Mouse (Mus musculus): ENCODE data around the gene Rasef. TPM values are rescaled to one million over a fixed set of nuclear protein-coding genes. Genes with fewer than 3 reads are reported as not detected.

The Rasef gene
- total and polyA plus RNA-seq, 3 experiments = 0.11 to 2.9 (median 0.20) TPM

DNA sequence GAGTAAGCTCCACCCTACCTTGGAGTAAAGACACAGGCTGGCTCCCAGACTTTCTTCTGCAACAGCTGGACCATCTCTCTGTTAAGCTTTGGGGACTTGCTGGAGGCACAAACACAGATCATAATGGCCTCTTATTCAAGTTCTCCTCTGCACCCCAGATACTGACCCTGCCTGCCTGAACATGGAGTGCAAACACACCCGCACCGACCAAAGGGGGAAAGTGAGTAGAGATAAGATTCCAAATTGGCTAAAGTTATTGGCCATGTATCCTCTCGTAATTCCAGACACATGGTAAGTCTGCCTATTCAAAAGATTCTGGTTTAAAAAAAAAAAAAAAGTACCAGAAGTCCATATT lies 369 bp upstream of the Rasef start:
- dilution Hi-C loops (cut with MboI; ENCODE audit: extremely low pct_ligation_motif_present, extremely low pct_unique_long_range_greater_than_20kb, low sequenced_read_pairs) (no loop called here), in situ Hi-C loops (cut with MboI; ENCODE audit: low pct_ligation_motif_present, low pct_unique_long_range_greater_than_20kb, low sequenced_read_pairs) (no loop called here)
- Histone ChIP-seq H3K9ac (ENCODE audit: insufficient read depth, low read depth) (no peak overlapping the region), H3K9me3 (replicated peaks; ENCODE audit: low read length) (peaks cover 37% of the 10 kb centered on the region), H3K36me3 (replicated peaks in 1 of 2; ENCODE audit: control insufficient read depth in 1 of 2, insufficient read depth in 1 of 2, low read length in 1 of 2) (no peaks in the 10 kb centered on the region), H3K4me2 (ENCODE audit: insufficient read depth, low read depth, poor library complexity, severe bottlenecking) (no peak overlapping the region), H3K79me2 (replicated peaks; ENCODE audit: control insufficient read depth, extremely low read depth, insufficient read depth, poor library complexity, severe bottlenecking) (no peaks in the 10 kb centered on the region), H3K27me3 (replicated peaks) (no peaks in the 10 kb centered on the region), H3K4me1 (ENCODE audit: control insufficient read depth in 1 of 2, insufficient read depth in 2 of 2) (no peaks in the 10 kb centered on the region), H3K4me3 (replicated peaks in 1 of 3; ENCODE audit: low read depth in 2 of 3, low read length in 2 of 3, poor library complexity in 1 of 3) (no peak overlapping the region), H3K27ac (ENCODE audit: insufficient read depth, low read depth) (no peak overlapping the region)
- no peak for DNase-seq (ENCODE audit: extremely low read depth)
- TF ChIP-seq IRF4 (IDR thresholded peaks at IDR 0.05; ENCODE audit: low read depth, low read length) = no peak
- no peak for TF ChIP-seq NELFE (IDR thresholded peaks at IDR 0.05; ENCODE audit: low read depth, low read length)
- no peak for TF ChIP-seq POLR2AphosphoS2 (IDR thresholded peaks at IDR 0.05; ENCODE audit: low read depth, low read length)
- no peak for TF ChIP-seq USF1 (IDR thresholded peaks at IDR 0.05; ENCODE audit: low read depth, low read length)
- no peak for TF ChIP-seq HCFC1 (IDR thresholded peaks at IDR 0.05; ENCODE audit: low read depth, low read length)
- no peak for TF ChIP-seq USF2 (conservative IDR thresholded peaks at IDR 0.05; ENCODE audit: low read depth, low read length)
- TF ChIP-seq TBP (conservative IDR thresholded peaks at IDR 0.05; ENCODE audit: low read depth, low read length) = no peak
- no peak for TF ChIP-seq MXI1 (IDR thresholded peaks at IDR 0.05; ENCODE audit: low read depth, low read length)
- TF ChIP-seq ETS1 (conservative IDR thresholded peaks at IDR 0.05; ENCODE audit: low read depth, low read length) = no peak
- no peak for TF ChIP-seq ZC3H11A (IDR thresholded peaks at IDR 0.05; ENCODE audit: low read depth, low read length)
- no peak for TF ChIP-seq KAT2A (IDR thresholded peaks at IDR 0.05; ENCODE audit: insufficient replicate concordance, low read length)
- no peak for TF ChIP-seq RAD21 (IDR thresholded peaks at IDR 0.05; ENCODE audit: low read depth, low read length)
- TF ChIP-seq E2F4 (IDR thresholded peaks at IDR 0.05; ENCODE audit: insufficient replicate concordance, low read depth, low read length) = no peak
- TF ChIP-seq SMC3 (IDR thresholded peaks at IDR 0.05; ENCODE audit: low read depth, low read length) = no peak
- TF ChIP-seq SIN3A (IDR thresholded peaks at IDR 0.05; ENCODE audit: low read length) = no peak
- no peak for TF ChIP-seq PAX5 (IDR thresholded peaks at IDR 0.05; ENCODE audit: low read length)

DNA sequence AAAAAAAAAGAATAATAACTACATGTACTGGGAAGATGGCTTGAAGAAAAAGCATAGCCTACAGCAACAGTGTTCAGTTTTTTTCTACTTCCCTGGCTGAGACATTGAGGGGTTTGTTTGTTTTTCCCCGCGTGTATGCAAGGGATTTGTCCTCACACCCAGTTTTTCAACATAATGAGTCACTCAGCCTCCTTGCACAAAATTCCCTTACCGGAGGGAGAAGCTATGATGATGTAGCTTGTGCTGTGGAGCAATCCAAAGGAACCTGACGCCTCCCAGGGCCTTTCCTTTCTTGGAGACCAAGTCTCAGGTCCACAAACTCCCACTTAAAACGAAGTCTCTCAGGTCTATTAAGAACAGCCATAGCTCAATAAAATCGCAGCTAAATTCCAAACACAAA lies 1.3 kb downstream of the Rasef start:
- Histone ChIP-seq H3K79me2 (replicated peaks; ENCODE audit: control insufficient read depth, extremely low read depth, insufficient read depth, poor library complexity, severe bottlenecking) (no peaks in the 10 kb centered on the region), H3K36me3 (replicated peaks in 1 of 2; ENCODE audit: control insufficient read depth in 1 of 2, insufficient read depth in 1 of 2, low read length in 1 of 2) (no peaks in the 10 kb centered on the region), H3K27me3 (replicated peaks) (no peaks in the 10 kb centered on the region), H3K27ac (ENCODE audit: insufficient read depth, low read depth) (no peak overlapping the region), H3K4me3 (replicated peaks in 1 of 3; ENCODE audit: low read depth in 2 of 3, low read length in 2 of 3, poor library complexity in 1 of 3) (no peak overlapping the region), H3K4me1 (ENCODE audit: control insufficient read depth in 1 of 2, insufficient read depth in 2 of 2) (no peaks in the 10 kb centered on the region), H3K4me2 (ENCODE audit: insufficient read depth, low read depth, poor library complexity, severe bottlenecking) (no peak overlapping the region), H3K9me3 (replicated peaks; ENCODE audit: low read length) (peaks cover 37% of the 10 kb centered on the region), H3K9ac (ENCODE audit: insufficient read depth, low read depth) (no peak overlapping the region)
- in situ Hi-C loops (cut with MboI; ENCODE audit: low pct_ligation_motif_present, low pct_unique_long_range_greater_than_20kb, low sequenced_read_pairs) (no loop called here), dilution Hi-C loops (cut with MboI; ENCODE audit: extremely low pct_ligation_motif_present, extremely low pct_unique_long_range_greater_than_20kb, low sequenced_read_pairs) (no loop called here)
- no peak for DNase-seq (ENCODE audit: extremely low read depth)
- TF ChIP-seq MAX (IDR thresholded peaks at IDR 0.05; ENCODE audit: low read length) = no peak
- no peak for TF ChIP-seq MYC (IDR thresholded peaks at IDR 0.05; ENCODE audit: low read depth, low read length)
- TF ChIP-seq MEF2A (IDR thresholded peaks at IDR 0.05; ENCODE audit: borderline replicate concordance, low read depth, low read length) = no peak
- no peak for TF ChIP-seq MAZ (IDR thresholded peaks at IDR 0.05; ENCODE audit: low read depth, low read length)
- no peak for TF ChIP-seq ZMIZ1 (IDR thresholded peaks at IDR 0.05; ENCODE audit: low read depth, low read length)
- no peak for TF ChIP-seq SIN3A (IDR thresholded peaks at IDR 0.05; ENCODE audit: low read length)
- TF ChIP-seq TBP (conservative IDR thresholded peaks at IDR 0.05; ENCODE audit: low read depth, low read length) = no peak
- TF ChIP-seq NELFE (IDR thresholded peaks at IDR 0.05; ENCODE audit: low read depth, low read length) = no peak
- no peak for TF ChIP-seq MAFK (IDR thresholded peaks at IDR 0.05; ENCODE audit: insufficient replicate concordance, low read length)
- no peak for TF ChIP-seq POLR2A (IDR thresholded peaks at IDR 0.05; ENCODE audit: low read depth, low read length)
- no peak for TF ChIP-seq EP300 (IDR thresholded peaks at IDR 0.05; ENCODE audit: low read length)
- no peak for TF ChIP-seq ETS1 (conservative IDR thresholded peaks at IDR 0.05; ENCODE audit: low read depth, low read length)
- TF ChIP-seq JUN (IDR thresholded peaks at IDR 0.05; ENCODE audit: insufficient read depth, low read depth, low read length) = no peak
- no peak for TF ChIP-seq BHLHE40 (IDR thresholded peaks at IDR 0.05; ENCODE audit: low read depth, low read length)
- no peak for TF ChIP-seq MXI1 (IDR thresholded peaks at IDR 0.05; ENCODE audit: low read depth, low read length)
- no peak for TF ChIP-seq USF1 (IDR thresholded peaks at IDR 0.05; ENCODE audit: low read depth, low read length)
- TF ChIP-seq JUND (conservative IDR thresholded peaks at IDR 0.05; ENCODE audit: low read depth, low read length) = no peak
- no peak for TF ChIP-seq USF2 (conservative IDR thresholded peaks at IDR 0.05; ENCODE audit: low read depth, low read length)
- TF ChIP-seq UBTF (IDR thresholded peaks at IDR 0.05; ENCODE audit: low read depth, low read length) = no peak

Data from CH12.LX (cell line).